Mouse (Mus musculus) bone marrow macrophage, adult 2 months (primary cell): ENCODE measurements around the gene Rasgrf1.

Experiments
- CTCF ChIP-seq: IDR thresholded peaks from 2 replicates; pipeline ENCODE4 v1.5.1; 2012; ENCODE audit warnings: low read depth, mild to moderate bottlenecking, low read length, moderate library complexity
- POLR2A ChIP-seq: IDR thresholded peaks from 2 replicates; pipeline ENCODE4 v1.6.1; 2012; ENCODE audit warnings: mild to moderate bottlenecking, low read depth, low read length, borderline replicate concordance

DNA sequence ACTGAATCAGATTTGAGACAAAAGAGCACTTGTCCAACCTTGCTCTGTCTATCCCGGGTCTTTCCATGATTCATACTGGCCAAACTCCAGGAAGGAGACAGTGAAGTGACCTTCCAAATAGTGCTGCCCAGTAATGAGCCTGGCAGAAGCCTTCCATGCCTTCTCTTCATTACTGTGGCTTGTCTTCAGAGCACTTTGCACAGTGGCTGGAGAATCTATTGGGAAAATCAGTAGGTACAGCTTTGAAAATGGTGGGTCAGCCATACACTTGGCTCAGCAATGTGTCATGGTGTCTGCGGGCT, 150.8 kb downstream of the Rasgrf1 start:
- TF ChIP-seq CTCF (no peak), POLR2A (no peak)
